Mouse (Mus musculus) cerebellum, postnatal 4 days (tissue): Measurements from ENCODE around the gene Sh3rf1.

ENCODE experiments used
- DNase-seq, 2 experiments: peaks; one replicate each; pipeline ENCODE4 v3.0.0; 2022; ENCODE audit warnings: low spot score in 2 of 2, mixed read lengths in 1 of 2

Gene Sh3rf1

DNA sequence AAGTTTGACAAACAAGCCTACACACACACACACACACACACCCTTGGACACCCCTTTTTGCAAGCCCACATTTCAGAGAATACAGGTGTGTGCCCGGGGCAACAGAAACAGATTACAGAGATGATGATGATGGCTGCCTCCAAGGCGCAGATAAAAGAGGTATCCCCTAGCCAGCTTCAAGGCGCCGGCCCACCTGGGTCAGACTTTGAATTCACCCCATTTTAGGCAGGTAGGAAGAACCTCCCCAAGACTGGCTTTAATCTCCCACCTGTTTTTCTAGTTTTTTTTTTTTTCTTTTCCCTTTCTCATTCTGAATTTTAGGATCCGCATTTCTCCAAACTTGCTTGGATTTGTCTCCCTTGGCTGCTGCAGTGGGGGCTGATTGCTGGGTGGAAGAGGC, 389 bp upstream of the Sh3rf1 start:
- DNase-seq, result no peak

DNA sequence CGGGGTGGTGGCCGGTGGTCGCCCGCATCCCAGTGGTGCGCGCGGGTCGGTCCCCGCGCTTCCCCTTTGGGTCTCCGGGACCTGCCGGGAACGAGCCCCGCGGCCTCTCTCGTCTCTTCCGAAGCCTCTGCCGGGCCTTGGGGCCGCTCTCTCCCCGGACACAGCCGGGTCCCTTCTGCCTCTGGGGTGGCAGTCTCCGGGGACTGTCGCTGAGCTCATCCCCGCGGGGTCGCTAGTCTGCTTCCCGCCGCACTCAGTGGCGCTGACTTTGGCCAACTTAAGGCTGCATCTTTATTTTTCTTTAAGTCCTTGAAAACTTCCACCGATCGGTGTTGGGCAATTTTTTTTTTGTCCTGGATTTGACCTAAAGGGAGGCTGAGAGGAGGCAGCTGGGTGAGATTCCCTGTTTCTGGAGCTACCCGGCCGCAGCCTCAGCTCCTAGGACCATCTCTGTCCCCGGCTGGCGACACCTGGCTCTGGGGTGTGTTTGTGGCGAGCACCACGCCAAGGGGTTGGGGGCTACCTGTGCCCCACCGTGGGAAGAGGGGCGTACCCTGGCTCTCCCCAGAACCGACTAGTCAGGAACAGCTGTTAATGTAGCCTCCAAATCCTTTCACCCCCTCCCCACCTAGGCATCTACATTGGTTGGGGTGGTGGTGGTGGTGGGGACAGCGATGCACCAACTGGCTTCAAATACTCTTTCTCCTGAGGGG, 864 bp downstream of the Sh3rf1 start:
- DNase-seq, result peak; percentile 26 to 48

DNA sequence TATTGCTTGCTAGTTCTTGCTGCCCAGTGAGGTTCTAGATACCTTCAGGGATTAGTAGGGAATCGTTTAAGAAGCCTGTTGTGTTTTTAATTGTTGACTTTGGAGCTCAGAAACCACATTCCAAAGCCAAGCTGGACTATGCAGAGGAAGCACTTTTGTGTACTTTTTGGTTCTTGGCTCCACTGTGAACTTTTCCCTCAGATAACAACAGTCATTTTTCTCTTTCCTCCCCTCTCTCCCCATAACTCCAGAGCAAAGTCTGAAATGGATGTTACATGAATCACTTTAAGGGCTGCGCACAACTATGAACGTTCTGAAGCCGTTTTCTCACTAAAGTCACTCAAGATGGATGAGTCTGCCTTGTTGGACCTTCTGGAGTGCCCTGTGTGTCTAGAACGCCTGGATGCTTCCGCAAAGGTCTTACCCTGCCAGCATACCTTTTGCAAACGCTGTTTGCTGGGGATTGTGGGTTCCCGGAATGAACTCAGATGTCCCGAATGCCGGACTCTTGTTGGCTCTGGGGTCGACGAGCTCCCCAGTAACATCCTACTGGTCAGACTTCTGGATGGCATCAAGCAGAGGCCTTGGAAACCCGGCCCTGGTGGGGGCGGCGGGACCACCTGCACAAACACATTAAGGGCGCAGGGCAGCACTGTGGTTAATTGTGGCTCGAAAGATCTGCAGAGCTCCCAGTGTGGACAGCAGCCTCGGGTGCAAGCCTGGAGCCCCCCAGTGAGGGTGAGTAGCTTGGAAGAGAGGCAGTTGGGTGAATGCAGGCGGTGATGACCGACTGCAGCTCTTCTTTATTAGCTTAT, 2.1 kb downstream of the Sh3rf1 start:
- no peak for DNase-seq

DNA sequence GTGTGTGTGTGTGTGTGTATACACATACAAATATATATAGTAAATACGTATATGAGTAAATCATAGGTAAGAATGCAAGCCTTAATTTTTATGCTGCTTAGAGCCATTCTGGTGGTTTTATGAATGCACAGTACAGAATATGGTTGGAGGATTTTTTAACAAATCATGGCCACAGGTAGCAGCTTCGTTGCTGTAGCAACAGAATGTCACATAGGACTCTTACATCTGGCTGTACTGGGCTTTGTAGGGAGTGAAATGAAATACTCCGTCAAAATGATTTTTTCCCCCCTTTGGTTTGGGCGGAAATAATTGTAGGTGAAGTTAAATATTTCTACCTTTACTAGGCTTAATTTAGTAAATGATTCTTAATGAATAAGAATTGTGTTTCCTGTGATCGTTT, 3.0 kb downstream of the Sh3rf1 start:
- DNase-seq, result no peak

DNA sequence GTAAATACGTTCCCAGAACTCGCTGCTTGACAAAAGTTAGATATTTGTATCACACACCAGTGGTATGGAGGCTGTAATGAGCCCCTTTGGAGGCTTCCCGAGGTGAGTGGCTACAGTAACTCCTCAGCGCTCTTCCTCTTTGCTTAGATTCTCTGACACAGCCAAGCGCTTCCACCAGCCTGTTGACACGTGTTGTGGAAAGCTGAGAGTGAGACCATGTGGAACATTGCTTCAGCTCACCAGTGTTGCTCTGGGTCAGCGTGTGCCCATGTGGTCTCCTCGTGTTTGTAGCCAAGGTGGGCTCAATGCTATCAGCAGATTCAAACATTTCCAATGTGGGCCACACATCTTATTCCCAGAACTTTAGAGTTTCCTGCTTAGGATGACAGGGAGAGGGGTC, 5.0 kb downstream of the Sh3rf1 start:
- no peak for DNase-seq

DNA sequence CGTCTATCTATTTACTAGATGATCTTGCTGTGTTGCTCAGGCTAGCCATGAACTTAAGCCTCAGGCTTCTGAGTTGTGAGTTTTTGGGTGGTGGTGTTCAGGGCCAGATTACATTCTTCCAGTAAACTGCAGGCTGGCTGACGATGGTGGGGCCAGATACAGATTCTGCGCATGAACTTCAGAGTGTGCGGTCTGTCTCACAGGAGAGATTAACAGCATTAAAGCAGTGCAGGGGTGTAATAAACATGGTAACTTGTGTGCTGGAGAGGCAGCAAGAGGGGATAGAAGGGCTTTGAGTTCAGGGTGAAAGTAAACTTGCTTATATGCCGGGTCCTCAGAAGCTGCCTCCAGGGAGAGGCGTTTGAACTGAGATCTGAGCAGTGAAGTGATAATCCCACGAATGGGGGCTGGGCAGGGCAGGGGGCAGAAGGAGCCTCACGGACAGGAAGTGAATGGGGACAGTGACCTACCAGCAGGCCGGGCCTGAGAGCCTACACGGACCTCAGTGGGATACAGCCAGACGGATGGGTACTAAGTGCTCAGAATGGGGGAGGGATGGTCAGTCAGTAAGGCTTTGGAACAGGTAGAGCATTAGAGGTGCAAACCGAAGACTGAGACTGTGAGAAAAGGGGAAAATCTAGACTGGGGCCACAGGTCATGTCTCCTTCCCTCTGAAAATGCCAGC, 6.0 kb downstream of the Sh3rf1 start:
- DNase-seq, result no peak

DNA sequence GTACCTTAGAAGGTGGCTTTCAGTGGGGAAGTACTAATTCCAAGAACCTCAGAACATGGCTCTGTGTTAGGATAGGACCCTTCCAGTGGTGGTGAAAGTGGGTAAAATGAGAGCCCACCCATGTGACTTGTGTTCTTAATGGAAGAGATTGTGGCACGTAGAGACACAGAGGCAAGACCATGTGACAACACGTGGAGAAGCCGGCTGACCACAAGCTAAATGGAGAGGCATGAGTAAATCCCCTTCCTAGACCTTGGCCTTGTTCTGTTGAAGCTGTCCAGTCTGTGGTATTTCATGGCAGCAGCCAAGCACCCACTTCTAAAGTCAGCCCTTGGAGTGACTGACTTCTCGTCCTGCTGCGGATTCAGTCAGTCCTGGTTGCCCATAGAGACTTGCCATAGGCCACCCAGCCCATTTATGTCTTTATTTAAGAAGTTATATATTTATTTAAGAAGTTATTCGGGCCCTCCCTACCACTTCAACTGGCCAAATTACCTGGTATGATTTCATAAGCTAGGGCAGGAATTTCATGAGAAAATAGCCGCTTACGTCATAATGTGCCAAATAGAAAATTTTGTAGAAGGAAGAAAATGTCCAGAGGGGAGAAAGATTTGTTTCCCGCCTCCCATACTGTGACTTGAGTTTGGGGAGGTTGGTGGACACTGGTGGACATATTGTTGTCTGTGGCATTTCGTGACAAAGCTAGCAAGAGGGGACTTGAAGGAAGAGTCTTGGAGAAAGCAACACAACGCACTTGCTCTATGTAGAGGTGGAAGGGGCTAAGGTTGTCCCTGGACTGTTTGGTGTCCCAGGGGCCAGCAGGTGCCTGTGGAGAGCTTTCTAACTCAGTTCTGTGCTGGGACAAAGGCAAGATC, 7.4 kb downstream of the Sh3rf1 start:
- DNase-seq, result no peak

DNA sequence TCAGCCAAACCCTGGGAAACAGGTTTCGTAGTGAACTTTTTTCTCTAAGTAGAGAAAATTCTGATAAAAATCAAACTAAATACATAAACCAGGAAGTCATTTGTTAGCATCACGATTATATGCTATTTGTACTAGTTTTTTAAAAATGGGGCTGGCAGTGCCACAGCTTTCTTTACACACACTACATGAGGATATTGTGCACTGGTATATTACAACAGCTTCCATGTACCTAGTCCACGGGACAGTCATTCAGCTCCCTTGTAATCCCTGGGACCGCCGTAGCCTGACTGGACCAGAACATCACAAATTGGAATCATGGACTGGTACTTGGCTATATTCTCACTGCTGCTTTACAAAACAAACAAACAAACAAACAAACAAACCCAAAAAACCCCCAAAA, 11.8 kb downstream of the Sh3rf1 start:
- no peak for DNase-seq

DNA sequence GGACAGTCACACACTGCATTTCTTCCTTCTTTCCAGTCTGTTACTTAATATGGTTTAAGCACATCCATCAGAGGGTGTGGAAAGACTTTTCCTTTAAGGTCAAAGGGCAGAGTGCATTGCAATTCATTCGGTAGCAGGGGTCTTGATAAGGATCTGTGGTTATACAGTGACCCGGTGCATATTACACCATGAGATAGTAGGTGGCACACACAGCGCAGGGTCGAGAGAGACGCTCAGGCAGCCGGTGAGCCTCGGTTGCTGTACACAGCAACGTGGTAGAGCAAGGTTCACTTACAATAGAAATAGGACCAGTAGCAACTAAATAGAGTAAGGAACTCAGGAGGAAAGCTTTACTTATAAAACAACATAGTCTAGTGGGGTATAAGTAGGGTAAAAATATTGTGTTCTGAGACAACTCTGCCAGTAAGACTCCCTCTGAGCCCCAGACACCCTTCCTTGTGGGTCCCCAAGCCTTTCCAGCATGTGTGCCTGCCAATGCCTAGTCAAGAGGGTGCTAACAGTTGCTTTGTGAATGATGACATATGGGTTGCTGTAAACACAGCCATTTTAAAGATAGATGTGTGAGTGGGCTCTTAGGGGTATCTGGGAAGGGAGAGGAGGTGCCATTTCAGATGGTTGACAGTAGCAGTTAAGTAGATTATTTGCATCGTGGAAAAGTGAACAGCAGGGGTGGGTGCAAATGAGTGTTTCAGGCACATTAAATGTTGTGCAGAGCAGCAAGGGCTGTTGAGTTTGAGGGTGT, 13.0 kb downstream of the Sh3rf1 start:
- DNase-seq, result no peak

DNA sequence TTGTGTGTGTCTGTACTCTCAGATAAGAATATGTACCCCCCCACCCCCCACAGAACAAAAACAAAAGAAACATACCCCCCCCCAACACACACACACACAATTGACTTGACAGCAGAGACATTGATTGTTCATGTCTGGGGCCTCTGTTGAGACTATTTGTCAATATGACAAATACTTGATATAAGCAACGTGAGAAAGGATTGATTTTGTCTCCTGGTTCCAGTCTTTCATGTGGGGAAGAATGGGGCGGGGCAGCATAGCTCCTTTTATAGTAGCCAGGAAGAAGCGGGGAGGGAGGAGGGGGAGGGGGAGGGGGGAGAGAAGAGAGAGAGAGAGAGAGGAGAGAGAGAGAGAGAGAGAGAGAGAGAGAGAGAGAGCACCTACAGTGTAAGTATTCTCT, 15.9 kb downstream of the Sh3rf1 start:
- DNase-seq, result no peak

DNA sequence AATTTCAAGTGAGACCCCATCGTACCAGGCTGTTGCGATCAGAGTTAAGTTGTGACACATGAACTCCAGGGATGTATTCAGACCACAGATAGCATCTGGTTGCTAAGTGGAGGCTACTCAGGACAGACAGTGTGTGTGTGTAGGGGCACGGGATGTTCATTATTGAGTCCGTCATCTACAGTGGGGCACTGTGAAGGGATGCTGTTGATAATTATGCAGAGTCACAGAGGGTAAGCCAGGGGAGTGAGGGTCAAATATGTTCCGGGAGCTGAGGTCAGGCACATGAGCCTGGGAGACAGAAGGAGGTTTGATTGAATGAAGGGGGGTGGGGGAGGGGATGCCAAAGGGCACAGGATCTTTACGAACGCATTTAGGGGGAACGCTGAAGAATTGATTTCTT, 17.6 kb downstream of the Sh3rf1 start:
- DNase-seq, result no peak

DNA sequence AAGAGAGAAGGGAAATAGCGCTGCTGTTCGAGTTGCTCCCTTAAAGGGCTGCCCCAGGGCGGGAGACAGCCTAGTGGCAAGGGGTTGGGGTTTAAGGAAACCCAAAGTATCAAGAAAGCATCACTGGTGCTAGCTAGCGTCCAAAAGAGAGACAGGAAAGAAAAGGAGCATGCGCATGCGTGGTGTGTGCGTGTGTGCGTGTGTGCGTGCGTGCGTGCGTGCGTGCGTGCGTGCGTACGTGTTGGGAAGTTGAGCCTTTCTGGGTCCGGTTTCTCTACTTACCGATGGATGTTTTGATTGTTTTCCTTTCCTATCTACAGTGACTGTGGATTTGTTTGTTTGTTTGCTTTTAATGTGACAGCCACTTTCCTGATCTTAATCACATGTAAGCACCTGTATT, 19.2 kb downstream of the Sh3rf1 start:
- DNase-seq, result no peak

DNA sequence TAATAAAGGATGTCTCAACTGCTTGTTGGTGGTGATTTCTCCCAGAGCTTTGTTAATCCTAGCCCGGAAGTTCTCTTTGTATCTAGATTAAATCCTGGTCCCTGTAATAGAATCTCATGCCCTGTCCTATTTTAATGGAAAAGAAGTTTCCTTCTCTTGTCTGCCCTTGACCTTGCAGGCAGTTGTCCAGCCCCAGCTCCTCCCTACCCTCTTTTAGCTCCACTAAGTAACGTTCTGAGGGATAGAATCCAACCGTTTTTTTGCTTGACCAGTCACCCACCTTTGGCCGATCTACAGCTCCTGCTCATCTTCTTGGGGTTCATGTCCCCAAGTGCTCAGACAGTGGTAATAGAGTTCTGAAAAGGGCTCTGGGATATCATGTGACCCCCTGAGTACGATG, 19.8 kb downstream of the Sh3rf1 start:
- no peak for DNase-seq

DNA sequence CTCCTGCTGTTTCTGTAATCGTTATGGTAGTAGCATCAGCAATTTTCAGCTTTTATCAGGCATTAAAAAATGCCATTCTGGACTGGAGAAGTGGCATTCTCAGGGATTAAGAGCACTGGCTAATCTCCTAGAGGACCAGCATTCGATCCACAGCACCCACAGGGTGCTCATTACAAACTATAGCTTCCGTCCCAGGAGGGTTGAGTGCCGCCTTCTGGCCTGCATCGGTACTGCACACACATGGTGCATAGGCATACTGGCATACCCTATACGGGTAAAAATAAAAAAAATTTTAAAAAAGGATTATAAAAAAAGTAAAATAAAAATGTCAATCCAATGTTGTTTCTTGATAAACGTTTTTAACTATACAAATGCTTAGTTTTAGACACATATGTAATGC, 20.5 kb downstream of the Sh3rf1 start:
- DNase-seq, result no peak

DNA sequence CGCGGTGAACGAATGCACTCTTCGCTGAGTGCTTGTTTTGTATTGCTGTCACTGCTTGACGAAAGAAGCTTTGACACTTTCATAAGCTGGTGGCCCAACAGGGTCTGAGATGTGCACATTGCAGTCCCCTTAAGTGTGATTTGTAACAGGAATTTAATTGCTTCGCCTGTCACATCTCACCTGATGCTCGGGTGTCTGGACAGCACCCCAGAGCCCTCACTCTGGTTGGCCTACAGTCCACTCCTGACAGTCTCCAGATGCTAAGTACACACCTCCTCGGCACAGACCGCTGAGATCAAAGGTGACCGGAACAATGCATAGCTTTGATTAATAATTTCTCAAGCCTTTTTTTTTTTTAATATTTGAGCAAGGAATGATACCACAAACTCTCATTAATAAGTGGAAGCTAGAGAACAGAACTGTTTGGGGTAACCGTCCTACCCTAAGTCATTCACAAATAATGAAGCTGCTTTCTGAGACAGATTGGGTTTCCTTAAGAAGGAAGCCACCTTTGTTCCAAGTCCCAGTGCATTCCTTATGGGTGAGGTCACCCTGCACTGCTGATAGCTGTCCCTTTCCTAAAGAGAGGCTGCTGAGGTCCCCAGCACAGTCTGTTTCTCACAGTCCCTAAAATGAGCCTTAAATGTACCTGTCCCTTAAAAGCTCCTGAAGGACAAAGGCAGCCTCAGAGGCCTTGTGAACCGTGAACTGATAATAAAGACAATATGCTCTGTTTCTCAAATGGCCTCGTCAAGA, 23.8 kb downstream of the Sh3rf1 start:
- no peak for DNase-seq

DNA sequence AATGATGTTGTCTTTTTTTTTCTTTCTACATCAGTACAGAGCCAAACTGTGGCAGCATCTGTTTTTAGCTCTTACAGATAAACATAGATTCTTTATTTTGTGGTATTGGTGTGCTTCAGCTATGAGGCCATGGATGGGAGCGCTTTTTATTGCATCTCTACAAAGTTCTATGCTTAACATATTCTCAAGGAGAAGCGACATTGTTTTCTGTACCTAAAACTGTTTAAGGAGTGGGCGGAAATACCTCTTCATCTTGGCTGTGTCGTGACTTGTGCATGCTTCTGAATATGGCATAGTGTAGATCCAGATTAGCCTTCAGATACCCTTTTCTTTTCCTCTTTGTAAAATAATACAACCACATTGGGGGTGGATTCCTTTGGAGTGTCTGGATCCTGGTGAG, 25.8 kb downstream of the Sh3rf1 start:
- no peak for DNase-seq

DNA sequence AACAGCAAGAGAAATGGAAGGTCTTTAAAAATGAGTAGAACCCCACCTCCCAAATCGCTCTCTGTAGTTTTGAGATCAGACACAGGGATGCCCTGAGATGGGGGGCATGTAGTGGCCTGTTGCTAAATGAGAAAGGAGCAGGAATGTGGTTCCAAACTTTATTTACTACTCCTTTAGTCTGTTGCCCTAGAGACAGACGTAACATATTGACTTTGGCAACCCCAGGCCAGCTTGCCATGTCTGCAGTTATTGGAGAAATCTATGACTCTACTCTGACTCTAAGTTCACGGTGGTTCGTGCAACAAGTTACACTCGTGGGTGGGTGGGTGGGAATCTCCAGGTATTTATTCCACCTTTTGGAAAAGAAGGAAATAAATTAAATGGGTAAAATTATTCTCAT, 30.5 kb downstream of the Sh3rf1 start:
- DNase-seq, result no peak

DNA sequence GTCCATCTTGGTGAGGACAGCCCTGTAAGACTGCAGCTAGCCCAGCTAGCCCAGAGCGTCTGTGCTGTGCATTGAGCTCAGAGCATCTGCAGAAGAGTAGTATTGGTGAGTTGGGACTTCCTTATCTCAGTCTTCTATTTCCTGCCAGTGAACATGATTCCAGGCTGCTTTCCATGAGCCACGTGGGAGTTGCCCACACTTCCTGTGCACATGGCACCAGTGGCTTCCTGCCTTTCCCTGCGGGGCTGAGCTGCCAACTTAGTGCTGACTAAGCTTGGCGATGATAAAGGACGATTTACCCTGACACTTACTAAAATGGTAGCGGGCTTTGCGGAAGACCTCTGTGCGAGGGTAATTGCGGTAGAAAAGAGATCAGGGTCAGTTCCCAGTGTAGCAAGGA, 35.2 kb downstream of the Sh3rf1 start:
- DNase-seq, result no peak

DNA sequence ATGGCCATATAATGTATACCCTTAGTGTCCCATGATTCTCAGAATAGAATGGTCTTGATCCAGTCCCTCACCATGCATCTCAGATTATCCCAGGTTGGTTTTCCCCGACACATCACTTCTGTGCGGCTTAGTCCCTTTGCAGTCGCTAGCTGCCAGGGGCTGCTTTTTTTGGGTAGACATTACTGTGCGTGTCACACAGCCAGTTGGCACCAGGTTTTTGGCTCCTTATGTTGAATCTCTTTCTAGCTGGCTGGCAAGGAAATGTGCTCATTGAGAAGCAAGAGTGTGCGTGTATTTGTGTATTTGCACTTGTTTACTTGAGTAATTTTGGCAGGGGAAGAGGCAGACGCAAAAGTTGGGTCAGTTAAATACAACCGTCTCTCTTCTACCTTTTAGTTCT, 35.9 kb downstream of the Sh3rf1 start:
- peak in 1 of 2 experiments; percentile 20 for DNase-seq

DNA sequence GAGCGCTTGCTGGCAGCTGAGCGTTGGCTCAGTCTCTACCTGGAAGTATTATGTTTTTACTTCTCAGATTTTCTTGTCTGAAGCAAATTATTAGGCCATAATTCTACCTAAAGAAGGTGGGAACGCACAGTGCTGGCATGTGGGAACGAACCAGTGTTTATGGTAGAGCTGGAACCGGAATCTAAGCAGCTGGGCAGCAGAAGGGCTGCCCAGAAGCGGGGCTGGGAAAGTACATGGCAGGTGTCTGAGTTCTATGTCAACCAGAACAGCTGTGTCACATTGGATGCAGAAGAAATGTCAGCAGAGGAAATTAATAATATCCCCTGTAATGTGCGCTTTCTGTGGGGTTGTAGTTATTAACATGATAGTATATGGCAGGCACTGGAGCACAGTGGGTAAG, 36.9 kb downstream of the Sh3rf1 start:
- DNase-seq, result no peak
